Mouse (Mus musculus) layer of hippocampus, adult 9-10 months (tissue): ENCODE data around the gene Setd4.

Source experiments
- DNase-seq: peaks from one replicate; pipeline ENCODE4 v3.0.0; 2022; ENCODE audit warnings: low spot score

The Setd4 gene

GRCm38 (mm10) chr16:93544931-93545330 is 58.9 kb downstream of the Setd4 start:
- no peak for DNase-seq

- peak; percentile 87 for DNase-seq
Observed at GRCm38 (mm10) chr16:93543704-93544103, 60.2 kb downstream of the Setd4 start.

GRCm38 (mm10) chr16:93539891-93540290 is 64.0 kb downstream of the Setd4 start:
- no peak for DNase-seq

GRCm38 (mm10) chr16:93535151-93535853 is 68.6 kb downstream of the Setd4 start:
- DNase-seq: no peak
